In genomic region chr10:94571927-94572620, GRCm38 (mm10) we compare ENCODE assay signal across 13 mouse cellular contexts.
A peak's percentile ranks its signal among the peaks of the same experiment; 100 is the strongest.
DNase-seq lines count a peak whose midpoint lies in the region; ATAC-seq and TF ChIP-seq lines count a peak whose summit lies in the region.
"Had no signal": no experiment of that assay in that cellular context is flagged by ENCODE, and none has a peak within 500 bp of the region (broad histone marks: within the 10 kb centered on the region; RNA-seq: fewer than 3 reads in every experiment).

No protein-coding gene starts in this region.

- no peaks in the 10 kb centered on the region for H3K9me3 ChIP-seq in liver, postnatal 0 days (ENCODE audit: low read length)
- no peaks in the 10 kb centered on the region for H3K9me3 ChIP-seq in liver, embryonic 12.5 days (replicated peaks)
- H3K9me3 ChIP-seq in MEL (replicated peaks; ENCODE audit: insufficient read depth, low read length), result no peaks in the 10 kb centered on the region
- H3K9me3 ChIP-seq: embryonic facial prominence, embryonic 15.5 days; hindbrain, embryonic 10.5 days had no signal

- intact Hi-C loops in gastrocnemius, adult 2 months (cut with DNase I), result loop anchor here (5.0 kb wide), 1 partner anchor 110 kb away; no protein-coding TSS in a partner anchor
- intact Hi-C loops in left cerebral cortex, postnatal 10 days (cut with DNase I), result no loop called here

- no peak for TF ChIP-seq POLR2A in MEL (IDR thresholded peaks at IDR 0.05; ENCODE audit: control insufficient read depth in 1 of 2, insufficient read depth in 1 of 2, low read depth in 1 of 2, low read length in 2 of 2, poor library complexity in 1 of 2)

- peaks cover 34% of the 10 kb centered on the region for H3K4me1 ChIP-seq in liver, postnatal 0 days (ENCODE audit: insufficient read depth)
- H3K4me1 ChIP-seq in liver, embryonic 12.5 days, result peaks cover 54% of the 10 kb centered on the region
- H3K4me1 ChIP-seq in MEL (ENCODE audit: control insufficient read depth in 1 of 2, insufficient read depth in 2 of 2, low read length in 2 of 2), result peaks cover 12 to 43% of the 10 kb centered on the region in 2 experiments

- WGBS in liver, postnatal 0 days (ENCODE audit: insufficient replicate concordance), result 64% methylated on average over 9 of the region's 9 CpGs
- 69% methylated on average over 9 of the region's 9 CpGs for WGBS in liver, embryonic 12.5 days (ENCODE audit: insufficient replicate concordance)

- H3K79me2 ChIP-seq in MEL (ENCODE audit: control insufficient read depth, insufficient read depth, low read length, poor library complexity), result no peaks in the 10 kb centered on the region

- no peaks in the 10 kb centered on the region for H3K36me3 ChIP-seq in liver, postnatal 0 days (replicated peaks; ENCODE audit: insufficient read depth, low read length)
- H3K36me3 ChIP-seq in liver, embryonic 12.5 days, result no peaks in the 10 kb centered on the region
- peaks cover 0 to 24% of the 10 kb centered on the region in 2 experiments; a peak in 2 of 4 replicates for H3K36me3 ChIP-seq in MEL (ENCODE audit: control insufficient read depth in 1 of 2, insufficient read depth in 2 of 2, low read length in 2 of 2)
- H3K36me3 ChIP-seq: embryonic facial prominence, embryonic 15.5 days; hindbrain, embryonic 10.5 days had no signal

- no peak for TF ChIP-seq EP300 in liver, postnatal 0 days (IDR thresholded peaks at IDR 0.05; ENCODE audit: low read depth)
- no peak for TF ChIP-seq EP300 in MEL (IDR thresholded peaks at IDR 0.05; ENCODE audit: low read depth in 1 of 2, low read length in 2 of 2)

- H3K4me2 ChIP-seq in liver, postnatal 0 days (ENCODE audit: low read depth, low read length), result no peak overlapping the region
- no peak overlapping the region for H3K4me2 ChIP-seq in liver, embryonic 12.5 days
- H3K4me2 ChIP-seq: embryonic facial prominence, embryonic 15.5 days; lung, embryonic 14.5 days had no signal

- ATAC-seq in liver, postnatal 0 days, result no peak
- no peak for ATAC-seq in liver, embryonic 12.5 days
- no peak for ATAC-seq in megakaryocyte, adult 5-6 weeks (ENCODE audit: poor library complexity, severe bottlenecking)
- ATAC-seq: midbrain, embryonic 16.5 days had no signal

- H3K9ac ChIP-seq in liver, postnatal 0 days (replicated peaks), result no peak overlapping the region
- H3K9ac ChIP-seq in liver, embryonic 12.5 days, result no peak overlapping the region
- no peak overlapping the region for H3K9ac ChIP-seq in MEL (ENCODE audit: control insufficient read depth, low read depth, low read length, poor library complexity, severe bottlenecking)
- H3K9ac ChIP-seq: embryonic facial prominence, embryonic 15.5 days; lung, embryonic 14.5 days had no signal

- no peak for DNase-seq in gastrocnemius, adult 2 months
- no peak for DNase-seq in gastrocnemius, postnatal 4 days (ENCODE audit: low spot score in 2 of 2)
- DNase-seq in liver, postnatal 0 days, result no peak
- peak; percentile 56 for DNase-seq in MEL (ENCODE audit: low read depth, low spot score)
- peak; percentile 36 for DNase-seq in induced T-regulatory cell, adult 2 months (ENCODE audit: low read depth)
- DNase-seq in left cerebral cortex, postnatal 10 days (ENCODE audit: extremely low spot score in 1 of 2, low spot score in 2 of 2), result no peak
- DNase-seq: cerebellum, adult 9-11 months had no signal

- no peak overlapping the region for H3K4me3 ChIP-seq in gastrocnemius, adult 2 months
- no peak overlapping the region for H3K4me3 ChIP-seq in liver, postnatal 0 days (ENCODE audit: low read depth, low read length)
- no peak overlapping the region for H3K4me3 ChIP-seq in liver, embryonic 12.5 days
- no peak overlapping the region for H3K4me3 ChIP-seq in MEL (ENCODE audit: control insufficient read depth in 1 of 2, insufficient read depth in 1 of 2, low read depth in 2 of 2, low read length in 2 of 2)
- H3K4me3 ChIP-seq: embryonic facial prominence, embryonic 15.5 days; hindbrain, embryonic 10.5 days had no signal

- no peaks in the 10 kb centered on the region for H3K27me3 ChIP-seq in liver, postnatal 0 days (ENCODE audit: insufficient read depth, low read length)
- H3K27me3 ChIP-seq in liver, embryonic 12.5 days (replicated peaks), result no peaks in the 10 kb centered on the region
- H3K27me3 ChIP-seq in MEL (ENCODE audit: control insufficient read depth in 1 of 2, insufficient read depth in 2 of 2, low read length in 2 of 2), result no peaks in the 10 kb centered on the region
- H3K27me3 ChIP-seq: embryonic facial prominence, embryonic 15.5 days had no signal

- TF ChIP-seq RAD21 in MEL (IDR thresholded peaks at IDR 0.05; ENCODE audit: low read depth, low read length), result no peak

- H3K27ac ChIP-seq in gastrocnemius, adult 2 months, result peak overlapping the region; percentile 67
- H3K27ac ChIP-seq in liver, postnatal 0 days (ENCODE audit: low read depth), result peak overlapping the region; percentile 12; the same call in 1 of the 2 replicates
- H3K27ac ChIP-seq in liver, embryonic 12.5 days, result no peak overlapping the region
- H3K27ac ChIP-seq in MEL (ENCODE audit: control insufficient read depth, low read depth, low read length), result no peak overlapping the region
- H3K27ac ChIP-seq: embryonic facial prominence, embryonic 15.5 days; hindbrain, embryonic 10.5 days had no signal

- no peak for TF ChIP-seq CTCF in gastrocnemius, adult 2 months (IDR thresholded peaks at IDR 0.05)
- TF ChIP-seq CTCF in liver, postnatal 0 days (IDR thresholded peaks at IDR 0.05; ENCODE audit: low read depth), result 0 out of 2 replicates have a peak, but pooled peaks have one; percentile 21
- peak in 1 of 3 experiments; percentile 26; a peak in 2 of 6 replicates for TF ChIP-seq CTCF in MEL (IDR thresholded peaks at IDR 0.05 in 2 of 3, conservative IDR thresholded peaks at IDR 0.05 in 1 of 3; ENCODE audit: control insufficient read depth in 1 of 3, insufficient read depth in 1 of 3, low read depth in 2 of 3, low read length in 3 of 3, poor library complexity in 1 of 3, severe bottlenecking in 1 of 3)

TF ChIP-seq in MEL, 35 proteins besides CTCF, POLR2A, EP300 and RAD21:
- TF ChIP-seq ZNF384 (IDR thresholded peaks at IDR 0.05; ENCODE audit: low read depth, low read length), result no peak
- no peak for TF ChIP-seq ZC3H11A (IDR thresholded peaks at IDR 0.05; ENCODE audit: low read depth, low read length)
- TF ChIP-seq NELFE (IDR thresholded peaks at IDR 0.05; ENCODE audit: low read depth, low read length), result no peak
- TF ChIP-seq MAZ (IDR thresholded peaks at IDR 0.05; ENCODE audit: low read depth, low read length), result no peak
- no peak for TF ChIP-seq ZMIZ1 (IDR thresholded peaks at IDR 0.05; ENCODE audit: low read depth, low read length)
- TF ChIP-seq MXI1 (IDR thresholded peaks at IDR 0.05; ENCODE audit: low read depth, low read length), result no peak
- no peak for TF ChIP-seq UBTF (IDR thresholded peaks at IDR 0.05; ENCODE audit: borderline replicate concordance, insufficient read depth, low read depth, low read length)
- no peak for TF ChIP-seq NRF1 (IDR thresholded peaks at IDR 0.05; ENCODE audit: insufficient read depth, low read depth, low read length, poor library complexity, severe bottlenecking)
- no peak for TF ChIP-seq ZKSCAN1 (IDR thresholded peaks at IDR 0.05; ENCODE audit: low read depth, low read length)
- no peak for TF ChIP-seq JUND (IDR thresholded peaks at IDR 0.05; ENCODE audit: low read depth, low read length)
- no peak for TF ChIP-seq CHD2 (IDR thresholded peaks at IDR 0.05; ENCODE audit: low read length)
- no peak for TF ChIP-seq POLR2AphosphoS5 (IDR thresholded peaks at IDR 0.05; ENCODE audit: borderline replicate concordance, low read depth, low read length)

Comparison
In these comparisons a context has a peak if more than half of its experiments do, and no peak if none do; other contexts are left out.
1. H3K27ac ChIP-seq: peak in gastrocnemius, adult 2 months (single experiment) and liver, postnatal 0 days (single experiment); none in liver, embryonic 12.5 days (single experiment) and MEL (single experiment).
2. DNase-seq: peak in MEL (single experiment) and induced T-regulatory cell, adult 2 months (single experiment); none in gastrocnemius, adult 2 months (single experiment), gastrocnemius, postnatal 4 days (0 of 2), liver, postnatal 0 days (single experiment) and left cerebral cortex, postnatal 10 days (0 of 2).